Mouse (Mus musculus): ENCODE data around the gene Pou2f1. TPM values are rescaled to one million over a fixed set of nuclear protein-coding genes. Genes with fewer than 3 reads are reported as not detected.
A peak's percentile ranks its signal among the peaks of the same experiment; 100 is the strongest.

Gene Pou2f1
- total and polyA plus RNA-seq, 3 experiments = 7.6 to 11.4 (median 8.2) TPM

DNA sequence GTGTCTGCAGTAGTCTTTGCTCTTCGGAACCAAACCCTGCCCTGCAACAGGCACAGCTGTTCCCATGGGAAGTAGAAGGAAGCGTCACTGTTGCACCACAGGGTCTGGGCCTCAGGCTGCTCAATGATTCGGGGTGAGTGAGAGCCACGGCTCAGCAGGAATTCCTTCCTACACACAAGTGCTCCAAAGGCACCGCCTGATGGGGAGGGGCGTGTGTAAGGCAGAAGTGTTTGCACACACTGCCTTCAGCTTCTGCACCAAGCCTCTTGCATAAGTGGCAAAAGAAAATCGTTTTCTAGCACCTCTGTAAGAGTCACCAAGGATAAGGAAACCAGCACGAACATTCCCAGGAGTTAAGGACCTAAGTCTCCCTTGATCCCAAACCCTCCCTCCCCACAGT is 127.8 kb downstream of the Pou2f1 start:
- intact Hi-C loops (cut with DNase I) = no loop called here
- no peaks in the 10 kb centered on the region; the same call in 1 of the 2 replicates for H3K4me1 ChIP-seq (ENCODE audit: control insufficient read depth, insufficient read depth, low read length)

GRCm38 (mm10) chr1:165868659-165869058 is 133.8 kb downstream of the Pou2f1 start:
- no peak for TF ChIP-seq EP300 (IDR thresholded peaks at IDR 0.05; ENCODE audit: insufficient read depth, low read depth, low read length)
- no peak for TF ChIP-seq CTCF (IDR thresholded peaks at IDR 0.05)
- TF ChIP-seq POLR2A (IDR thresholded peaks at IDR 0.05; ENCODE audit: insufficient read depth, low read depth, low read length) = no peak
- WGBS = 79% methylated on average over 8 of the region's 8 CpGs
- no peaks in the 10 kb centered on the region for H3K36me3 ChIP-seq (ENCODE audit: control insufficient read depth, insufficient read depth, low read length)
- H3K4me1 ChIP-seq (ENCODE audit: control insufficient read depth, insufficient read depth, low read length) = no peaks in the 10 kb centered on the region
- no peak overlapping the region for H3K4me3 ChIP-seq
- intact Hi-C loops (cut with DNase I) = no loop called here
- H3K9ac ChIP-seq (ENCODE audit: low read depth, low read length) = no peak overlapping the region
- no peaks in the 10 kb centered on the region for H3K79me2 ChIP-seq (replicated peaks; ENCODE audit: control insufficient read depth, insufficient read depth, low read length)
- DNase-seq = no peak
- no peaks in the 10 kb centered on the region for H3K27me3 ChIP-seq (ENCODE audit: control insufficient read depth, insufficient read depth, low read length)
- no peak overlapping the region for H3K27ac ChIP-seq

More for the DNA sequence above, 127.8 kb downstream of the Pou2f1 start:
- 40% methylated on average over 8 of the region's 8 CpGs for WGBS
- Histone ChIP-seq H3K36me3 (ENCODE audit: control insufficient read depth, insufficient read depth, low read length) (peaks cover 6% of the 10 kb centered on the region), H3K79me2 (replicated peaks; ENCODE audit: control insufficient read depth, insufficient read depth, low read length) (no peaks in the 10 kb centered on the region), H3K9ac (ENCODE audit: low read depth, low read length) (no peak overlapping the region), H3K4me3 (no peak overlapping the region), H3K27ac (no peak overlapping the region), H3K27me3 (ENCODE audit: control insufficient read depth, insufficient read depth, low read length) (no peaks in the 10 kb centered on the region)
- DNase-seq = no peak
- no peak for TF ChIP-seq EP300 (IDR thresholded peaks at IDR 0.05; ENCODE audit: insufficient read depth, low read depth, low read length)

GRCm38 (mm10) chr1:165866630-165867280 is 135.7 kb downstream of the Pou2f1 start:
- no peak for DNase-seq
- Histone ChIP-seq H3K27me3 (ENCODE audit: control insufficient read depth, insufficient read depth, low read length) (no peaks in the 10 kb centered on the region), H3K4me3 (no peak overlapping the region), H3K79me2 (replicated peaks; ENCODE audit: control insufficient read depth, insufficient read depth, low read length) (no peaks in the 10 kb centered on the region), H3K27ac (no peak overlapping the region), H3K9ac (ENCODE audit: low read depth, low read length) (no peak overlapping the region), H3K36me3 (ENCODE audit: control insufficient read depth, insufficient read depth, low read length) (no peaks in the 10 kb centered on the region), H3K4me1 (ENCODE audit: control insufficient read depth, insufficient read depth, low read length) (no peaks in the 10 kb centered on the region)
- intact Hi-C loops (cut with DNase I) = no loop called here
- 72% methylated on average over 5 of the region's 5 CpGs for WGBS
- TF ChIP-seq POLR2A (IDR thresholded peaks at IDR 0.05; ENCODE audit: insufficient read depth, low read depth, low read length) (no peak), CTCF (IDR thresholded peaks at IDR 0.05) (no peak), EP300 (IDR thresholded peaks at IDR 0.05; ENCODE audit: insufficient read depth, low read depth, low read length) (no peak)

DNA sequence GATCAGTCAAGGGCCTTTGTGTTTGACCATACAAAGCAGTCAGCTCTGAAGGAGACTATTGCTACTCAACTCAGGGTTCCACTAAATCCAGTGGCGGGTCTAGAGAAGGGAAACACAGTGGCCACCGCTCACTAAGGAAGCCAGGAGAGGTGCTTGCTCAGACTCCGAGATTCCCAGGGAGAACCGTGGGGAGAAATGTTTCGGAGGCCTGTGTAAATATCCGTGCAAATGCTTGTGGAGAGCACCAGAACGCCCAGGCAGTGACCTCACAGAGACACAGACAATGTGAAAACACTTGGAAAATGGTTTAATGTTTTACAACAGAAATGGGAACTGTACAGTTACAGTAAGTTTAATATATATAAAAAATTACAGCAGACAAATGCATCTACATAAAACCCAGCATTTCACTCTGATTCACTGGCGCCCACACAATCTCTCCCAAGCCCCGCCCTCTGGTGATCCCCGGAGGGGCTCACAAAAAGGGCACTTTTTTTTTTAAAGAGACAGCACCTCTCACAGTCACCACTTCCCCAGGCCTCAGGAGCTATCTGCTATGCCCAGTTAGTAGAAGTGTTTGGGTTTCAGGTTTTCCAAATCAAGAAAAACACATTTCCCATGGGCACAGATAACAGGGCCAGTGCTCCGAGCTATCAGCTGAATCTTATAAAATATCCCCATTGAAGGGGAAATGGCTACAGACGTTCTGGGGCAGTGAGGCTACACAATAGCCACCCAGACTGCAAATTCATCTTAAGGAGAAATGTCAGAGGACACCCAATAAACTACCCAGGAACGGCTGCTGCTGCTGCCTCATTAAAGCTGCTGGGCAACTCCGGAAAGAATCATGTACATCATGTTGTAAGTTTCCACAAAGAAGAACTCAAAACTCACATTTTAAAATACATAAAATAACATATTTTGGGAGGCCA is 137.3 kb downstream of the Pou2f1 start:
- WGBS = 55% methylated on average over 14 of the region's 14 CpGs
- no peaks in the 10 kb centered on the region for H3K36me3 ChIP-seq (ENCODE audit: control insufficient read depth, insufficient read depth, low read length)
- peaks cover 5% of the 10 kb centered on the region for H3K4me1 ChIP-seq (ENCODE audit: control insufficient read depth, insufficient read depth, low read length)
- no peaks in the 10 kb centered on the region for H3K79me2 ChIP-seq (replicated peaks; ENCODE audit: control insufficient read depth, insufficient read depth, low read length)
- no peak for DNase-seq
- no peaks in the 10 kb centered on the region for H3K27me3 ChIP-seq (ENCODE audit: control insufficient read depth, insufficient read depth, low read length)
- no peak overlapping the region for H3K27ac ChIP-seq
- H3K4me3 ChIP-seq = no peak overlapping the region
- TF ChIP-seq POLR2A (IDR thresholded peaks at IDR 0.05; ENCODE audit: insufficient read depth, low read depth, low read length) = no peak
- TF ChIP-seq CTCF (IDR thresholded peaks at IDR 0.05) = no peak
- TF ChIP-seq EP300 (IDR thresholded peaks at IDR 0.05; ENCODE audit: insufficient read depth, low read depth, low read length) = no peak
- intact Hi-C loops (cut with DNase I) = no loop called here
- H3K9ac ChIP-seq (ENCODE audit: low read depth, low read length) = no peak overlapping the region

- no peak for TF ChIP-seq EP300 (IDR thresholded peaks at IDR 0.05; ENCODE audit: insufficient read depth, low read depth, low read length)
- no peak for TF ChIP-seq CTCF (IDR thresholded peaks at IDR 0.05)
- no peak for TF ChIP-seq POLR2A (IDR thresholded peaks at IDR 0.05; ENCODE audit: insufficient read depth, low read depth, low read length)
- Histone ChIP-seq H3K27me3 (ENCODE audit: control insufficient read depth, insufficient read depth, low read length) (no peaks in the 10 kb centered on the region), H3K79me2 (replicated peaks; ENCODE audit: control insufficient read depth, insufficient read depth, low read length) (no peaks in the 10 kb centered on the region), H3K4me1 (ENCODE audit: control insufficient read depth, insufficient read depth, low read length) (peaks cover 5% of the 10 kb centered on the region), H3K36me3 (ENCODE audit: control insufficient read depth, insufficient read depth, low read length) (no peaks in the 10 kb centered on the region), H3K4me3 (no peak overlapping the region), H3K9ac (ENCODE audit: low read depth, low read length) (no peak overlapping the region), H3K27ac (no peak overlapping the region)
- intact Hi-C loops (cut with DNase I) = no loop called here
- DNase-seq = peak in 1 of 2 experiments; percentile 12
- WGBS = 55% methylated on average over 7 of the region's 7 CpGs
Measured at GRCm38 (mm10) chr1:165862059-165862458, 140.4 kb downstream of the Pou2f1 start.

DNA sequence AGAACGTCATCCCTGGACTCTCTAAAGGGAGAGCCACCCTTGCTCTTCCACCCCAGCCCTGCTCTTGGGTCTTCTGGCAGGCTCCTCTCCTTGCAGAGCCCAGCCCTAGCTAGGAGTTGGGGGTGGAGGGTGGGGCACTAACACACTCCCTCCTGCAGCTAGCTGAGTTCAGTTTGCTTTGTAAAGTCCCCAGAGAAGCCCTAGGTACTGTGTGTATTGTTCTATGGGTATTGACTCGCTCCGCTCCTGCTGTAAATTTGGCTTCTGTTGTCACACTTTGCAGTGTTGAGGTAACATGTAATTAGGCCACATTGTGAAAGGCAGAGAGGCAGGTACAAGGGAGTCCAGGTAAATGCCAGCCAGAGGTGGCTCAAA is 141.3 kb downstream of the Pou2f1 start:
- H3K4me1 ChIP-seq (ENCODE audit: control insufficient read depth, insufficient read depth, low read length) = peaks cover 5% of the 10 kb centered on the region
- H3K27ac ChIP-seq = no peak overlapping the region
- H3K36me3 ChIP-seq (ENCODE audit: control insufficient read depth, insufficient read depth, low read length) = no peaks in the 10 kb centered on the region
- intact Hi-C loops (cut with DNase I) = no loop called here
- H3K27me3 ChIP-seq (ENCODE audit: control insufficient read depth, insufficient read depth, low read length) = no peaks in the 10 kb centered on the region
- WGBS = 79% methylated on average over 3 of the region's 3 CpGs
- no peak overlapping the region for H3K9ac ChIP-seq (ENCODE audit: low read depth, low read length)
- TF ChIP-seq EP300 (IDR thresholded peaks at IDR 0.05; ENCODE audit: insufficient read depth, low read depth, low read length) = no peak
- TF ChIP-seq CTCF (IDR thresholded peaks at IDR 0.05) = no peak
- no peak for TF ChIP-seq POLR2A (IDR thresholded peaks at IDR 0.05; ENCODE audit: insufficient read depth, low read depth, low read length)
- no peaks in the 10 kb centered on the region for H3K79me2 ChIP-seq (replicated peaks; ENCODE audit: control insufficient read depth, insufficient read depth, low read length)
- H3K4me3 ChIP-seq = no peak overlapping the region
- no peak for DNase-seq
